27 mouse cellular contexts compared by ENCODE assay signal in genomic region chr6:76639583-76639982, GRCm38 (mm10).
"Had no signal": no experiment of that assay in that cellular context is flagged by ENCODE, and none has a peak within 500 bp of the region (broad histone marks: within the 10 kb centered on the region; RNA-seq: fewer than 3 reads in every experiment).

No protein-coding gene starts in this region.

- H3K4me1 ChIP-seq: heart, embryonic 13.5 days; heart, embryonic 15.5 days; hindbrain, embryonic 10.5 days; hindbrain, embryonic 12.5 days; kidney, embryonic 15.5 days; limb, embryonic 10.5 days; liver, embryonic 13.5 days; liver, embryonic 15.5 days had no signal

- DNase-seq: gastrocnemius, postnatal 14 days; gastrocnemius, postnatal 36 days; heart, adult 11 months; heart, adult 2 months; heart, postnatal 4 days; kidney, adult 11 months; kidney, adult 2 months; kidney, adult 9 months; kidney, postnatal 25 days; kidney, postnatal 4 days; liver; liver, embryonic 13.5 days; liver, postnatal 0 days had no signal

- H3K4me3 ChIP-seq: heart, adult 2 months; heart, embryonic 13.5 days; heart, embryonic 15.5 days; hindbrain, embryonic 10.5 days; hindbrain, embryonic 12.5 days; kidney, embryonic 15.5 days; layer of hippocampus, adult 2 months; left cerebral cortex, adult 2 months; limb, embryonic 10.5 days; limb, embryonic 12.5 days; liver, embryonic 13.5 days; liver, embryonic 15.5 days had no signal

- H3K36me3 ChIP-seq: heart, embryonic 13.5 days; heart, embryonic 15.5 days; hindbrain, embryonic 10.5 days; hindbrain, embryonic 12.5 days; kidney, embryonic 15.5 days; limb, embryonic 10.5 days; limb, embryonic 12.5 days; liver, embryonic 13.5 days; liver, embryonic 15.5 days had no signal

- ATAC-seq: hindbrain, postnatal 0 days; intestine, embryonic 16.5 days; liver, postnatal 0 days had no signal

- H3K9me3 ChIP-seq: heart, embryonic 13.5 days; heart, embryonic 15.5 days; hindbrain, embryonic 10.5 days; hindbrain, embryonic 12.5 days; kidney, embryonic 15.5 days; limb, embryonic 10.5 days; limb, embryonic 12.5 days; liver, embryonic 13.5 days; liver, embryonic 15.5 days had no signal

- H3K27ac ChIP-seq: heart, adult 2 months; heart, embryonic 13.5 days; heart, embryonic 15.5 days; hindbrain, embryonic 10.5 days; hindbrain, embryonic 12.5 days; hindbrain, embryonic 14.5 days; hindbrain, postnatal 0 days; kidney, embryonic 15.5 days; kidney, postnatal 0 days; layer of hippocampus, adult 2 months; left cerebral cortex, adult 2 months; limb, embryonic 10.5 days; limb, embryonic 12.5 days; liver, embryonic 13.5 days; liver, embryonic 15.5 days had no signal

- H3K9ac ChIP-seq: heart, embryonic 13.5 days; heart, embryonic 15.5 days; hindbrain, embryonic 12.5 days; hindbrain, embryonic 14.5 days; kidney, embryonic 15.5 days; limb, embryonic 12.5 days; liver, embryonic 13.5 days; liver, embryonic 15.5 days; liver, postnatal 0 days had no signal
